Mouse (Mus musculus) embryo, embryonic 9.5 days (tissue): ENCODE measurements around the gene Itm2a.

Experiments
- DNase-seq: peaks from one replicate; pipeline ENCODE4 v3.0.0-alpha.2; 2017; ENCODE audit errors: extremely low spot score

The Itm2a gene

GRCm38 (mm10) chrX:107402915-107403912 lies at the start of gene Itm2a:
Gene Itm2a, minus strand, starts transcription at chrX:107403376.
- DNase-seq = peak; percentile 65

GRCm38 (mm10) chrX:107435887-107436286 lies 32.7 kb upstream of the Itm2a start:
- DNase-seq = peak; percentile 1

DNA sequence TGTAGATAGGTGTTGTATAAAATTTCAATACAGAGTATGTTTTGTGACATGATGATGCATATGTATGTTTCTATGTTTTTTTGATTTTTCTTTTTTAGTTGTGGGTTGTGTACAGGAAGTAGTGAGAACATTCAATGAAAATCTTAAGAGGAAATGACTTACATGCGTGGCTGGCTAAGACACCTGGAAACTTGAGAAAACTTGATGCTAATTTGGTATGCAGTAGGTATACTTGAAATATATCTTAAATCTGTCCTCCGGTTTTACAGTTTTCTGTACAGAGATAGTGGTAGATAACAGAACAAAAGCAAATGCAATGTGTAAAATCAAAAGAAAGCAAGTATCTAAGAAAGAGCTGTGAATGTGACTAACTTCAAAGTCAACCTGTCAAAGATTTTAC lies 18.1 kb upstream of the Itm2a start:
- DNase-seq = no peak

- DNase-seq = no peak
Observed at GRCm38 (mm10) chrX:107417345-107417744, 14.2 kb upstream of the Itm2a start.

DNA sequence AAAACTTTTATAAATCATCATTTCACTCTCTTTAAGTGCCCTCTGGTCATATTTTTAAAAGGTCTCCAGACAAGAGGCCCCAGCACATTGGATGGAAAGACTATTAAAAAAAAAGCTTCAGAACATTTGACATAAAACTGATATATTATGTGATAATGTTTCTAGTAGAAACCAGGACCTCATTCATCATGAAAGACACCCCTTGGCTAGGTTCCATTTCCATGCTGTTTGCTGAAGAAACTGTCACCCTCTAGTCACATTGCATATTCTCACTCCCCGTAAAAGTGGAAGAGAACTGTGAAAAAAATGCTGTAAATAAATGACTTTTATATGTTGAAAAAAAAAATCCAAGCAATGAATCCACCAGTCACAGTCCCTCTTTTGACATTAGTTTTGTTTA lies 12.8 kb upstream of the Itm2a start:
- no peak for DNase-seq

GRCm38 (mm10) chrX:107402481-107402880 lies 695 bp downstream of the Itm2a start:
- DNase-seq = no peak

GRCm38 (mm10) chrX:107399087-107399486 lies 4.1 kb downstream of the Itm2a start:
- no peak for DNase-seq

- no peak for DNase-seq
Observed at GRCm38 (mm10) chrX:107393256-107393655, 9.9 kb downstream of the Itm2a start.

DNA sequence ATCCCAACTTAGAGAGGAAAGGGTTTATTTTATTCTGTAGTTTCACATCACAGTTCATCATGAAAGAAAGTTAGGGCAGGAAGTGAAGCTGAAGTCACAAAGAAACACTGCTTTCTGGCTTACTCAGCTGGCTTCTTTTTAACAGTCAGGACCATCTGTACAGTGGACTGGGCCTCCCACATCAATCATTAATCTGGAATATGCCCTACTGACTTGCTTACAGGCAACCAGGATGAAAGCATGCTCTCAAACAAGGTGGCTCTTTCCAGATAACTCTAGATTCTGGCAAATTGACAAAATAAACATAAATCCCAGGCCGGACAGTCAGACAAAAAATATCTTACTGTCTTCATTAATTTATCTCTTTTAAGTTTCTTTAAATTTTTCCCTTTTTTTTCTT lies 27.8 kb downstream of the Itm2a start:
- DNase-seq = no peak
